9 mouse cellular contexts compared by ENCODE assay signal in the genomic region with DNA sequence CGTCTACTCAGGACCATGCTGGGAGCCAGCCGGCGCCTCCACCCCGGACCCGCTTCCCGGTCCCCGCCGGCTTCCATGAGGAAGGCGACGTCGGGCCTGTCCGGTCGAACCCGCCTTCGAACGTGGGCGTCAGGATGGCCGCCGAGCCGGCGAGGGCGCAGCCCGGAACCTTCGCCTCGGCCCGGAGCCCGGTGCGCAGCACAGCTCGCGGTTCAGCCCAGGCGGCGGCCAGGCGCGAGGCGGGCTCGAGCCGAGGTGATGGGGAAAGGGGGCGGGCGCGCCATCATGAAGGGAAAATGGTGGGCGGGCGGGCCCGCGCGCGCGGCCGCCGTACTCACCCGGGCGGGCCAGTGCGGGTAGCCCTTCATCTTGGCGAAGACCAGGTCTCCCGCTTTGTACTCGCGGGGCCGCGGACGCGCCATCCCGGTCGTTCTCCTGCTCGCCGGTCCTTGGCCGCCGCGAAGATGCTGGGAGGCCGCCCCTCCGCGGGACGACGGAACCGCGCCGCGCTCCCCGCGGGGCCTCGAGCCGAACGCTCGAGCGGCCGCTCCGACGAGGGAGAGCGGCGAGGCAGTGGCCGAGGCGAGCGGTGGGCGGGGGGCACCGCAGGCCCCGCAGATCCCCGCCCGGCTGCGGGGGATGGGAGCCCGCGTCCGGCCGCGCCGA. TPM values are rescaled to one million over a fixed set of nuclear protein-coding genes. Genes with fewer than 3 reads are reported as not detected.
DNase-seq lines count a peak whose midpoint lies in the region; ATAC-seq and TF ChIP-seq lines count a peak whose summit lies in the region.
"Had no signal": no experiment of that assay in that cellular context is flagged by ENCODE, and none has a peak within 500 bp of the region (broad histone marks: within the 10 kb centered on the region; RNA-seq: fewer than 3 reads in every experiment).

No protein-coding gene starts in this region.

- no peaks in the 10 kb centered on the region for H3K9me3 ChIP-seq in embryonic facial prominence, embryonic 14.5 days (ENCODE audit: control insufficient read depth, low read length)
- no peaks in the 10 kb centered on the region for H3K9me3 ChIP-seq in heart, embryonic 11.5 days (replicated peaks; ENCODE audit: control insufficient read depth, low read length)
- H3K9me3 ChIP-seq in kidney, embryonic 14.5 days (ENCODE audit: control insufficient read depth, low read length), result no peaks in the 10 kb centered on the region

- peak; percentile 39 for TF ChIP-seq POLR2A in testis, adult 2 months (IDR thresholded peaks at IDR 0.05; ENCODE audit: control insufficient read depth, low read depth, low read length)

- H3K4me1 ChIP-seq in embryonic facial prominence, embryonic 14.5 days (ENCODE audit: control insufficient read depth, insufficient read depth, low read length), result peaks cover 17% of the 10 kb centered on the region
- no peaks in the 10 kb centered on the region; the same call in 1 of the 2 replicates for H3K4me1 ChIP-seq in heart, embryonic 11.5 days (ENCODE audit: control insufficient read depth, insufficient read depth, low read length)
- H3K4me1 ChIP-seq in kidney, embryonic 14.5 days (ENCODE audit: control insufficient read depth, insufficient read depth, low read length), result 0 out of 2 replicates have a peak, but pooled peaks cover 4% of the 10 kb centered on the region
- peaks cover 12% of the 10 kb centered on the region for H3K4me1 ChIP-seq in testis, adult 2 months (ENCODE audit: control insufficient read depth, insufficient read depth, low read length)

- no peak for TF ChIP-seq CTCF in testis, adult 2 months (IDR thresholded peaks at IDR 0.05; ENCODE audit: control insufficient read depth, insufficient read depth, insufficient replicate concordance, low read depth, low read length)

- peak; percentile 82 for ATAC-seq in embryonic facial prominence, embryonic 14.5 days (ENCODE audit: low read depth)
- ATAC-seq in heart, embryonic 11.5 days (replicated peaks; ENCODE audit: insufficient number of reproducible peaks, low FRiP score, low TSS enrichment), result peak; percentile 64
- peak; percentile 75 for ATAC-seq in kidney, embryonic 14.5 days (ENCODE audit: low FRiP score, low TSS enrichment)

- H3K4me2 ChIP-seq in embryonic facial prominence, embryonic 14.5 days (ENCODE audit: low read depth, low read length), result peak overlapping the region; percentile 87
- peak overlapping the region; percentile 86 for H3K4me2 ChIP-seq in heart, embryonic 11.5 days
- H3K4me2 ChIP-seq in kidney, embryonic 14.5 days (replicated peaks; ENCODE audit: low read depth, low read length), result peak overlapping the region; percentile 84

- WGBS in embryonic facial prominence, embryonic 14.5 days, result under 1% methylated on average over 31 of the region's 103 CpGs
- under 1% methylated on average over 72 of the region's 103 CpGs for WGBS in heart, embryonic 11.5 days (ENCODE audit: insufficient replicate concordance)
- under 1% methylated on average over 99 of the region's 103 CpGs for WGBS in kidney, embryonic 14.5 days

- H3K27me3 ChIP-seq in embryonic facial prominence, embryonic 14.5 days (replicated peaks; ENCODE audit: control insufficient read depth, insufficient read depth, low read length), result no peaks in the 10 kb centered on the region
- peaks cover 10% of the 10 kb centered on the region for H3K27me3 ChIP-seq in heart, embryonic 11.5 days (ENCODE audit: control insufficient read depth, insufficient read depth, low read length)
- H3K27me3 ChIP-seq in kidney, embryonic 14.5 days (ENCODE audit: control insufficient read depth, insufficient read depth, low read length), result no peaks in the 10 kb centered on the region
- no peaks in the 10 kb centered on the region for H3K27me3 ChIP-seq in testis, adult 2 months (ENCODE audit: control insufficient read depth, insufficient read depth, low read length)

- peak overlapping the region; percentile 95 for H3K9ac ChIP-seq in embryonic facial prominence, embryonic 14.5 days (ENCODE audit: low read depth, low read length)
- H3K9ac ChIP-seq in heart, embryonic 11.5 days (ENCODE audit: low read depth, low read length), result peak overlapping the region; percentile 84
- H3K9ac ChIP-seq in kidney, embryonic 14.5 days (ENCODE audit: low read depth, low read length), result peak overlapping the region; percentile 93

- no peaks in the 10 kb centered on the region for H3K36me3 ChIP-seq in embryonic facial prominence, embryonic 14.5 days (ENCODE audit: control insufficient read depth, insufficient read depth, low read length)
- no peaks in the 10 kb centered on the region for H3K36me3 ChIP-seq in heart, embryonic 11.5 days (ENCODE audit: control insufficient read depth, insufficient read depth, low read length)
- H3K36me3 ChIP-seq in kidney, embryonic 14.5 days (ENCODE audit: control insufficient read depth, insufficient read depth, low read length), result no peaks in the 10 kb centered on the region
- H3K36me3 ChIP-seq in testis, adult 2 months (ENCODE audit: control insufficient read depth, insufficient read depth, low read length), result no peaks in the 10 kb centered on the region

- peak; percentile 42 for DNase-seq in 3T3-L1 (ENCODE audit: low read depth, low spot score)
- DNase-seq in adrenal gland, postnatal 36 days, result peak; percentile 76 to 81
- peak; percentile 64 for DNase-seq in embryonic facial prominence, embryonic 14.5 days (ENCODE audit: low spot score)
- DNase-seq in liver, result peak; percentile 13
- DNase-seq in naive thymus-derived CD4-positive, alpha-beta T cell, adult 2 months (ENCODE audit: low read depth), result peak; percentile 55

- H3K27ac ChIP-seq in embryonic facial prominence, embryonic 14.5 days (replicated peaks; ENCODE audit: low read depth, low read length), result peak overlapping the region; percentile 92
- peak overlapping the region; percentile 68 for H3K27ac ChIP-seq in heart, embryonic 11.5 days (ENCODE audit: low read depth, low read length)
- H3K27ac ChIP-seq in kidney, embryonic 14.5 days (ENCODE audit: low read depth, low read length), result peak overlapping the region; percentile 83
- H3K27ac ChIP-seq in testis, adult 2 months (ENCODE audit: control insufficient read depth, insufficient read depth, low read depth, low read length), result peak overlapping the region; percentile 85

- H3K4me3 ChIP-seq in embryonic facial prominence, embryonic 14.5 days (ENCODE audit: low read depth, low read length), result peak overlapping the region; percentile 91
- H3K4me3 ChIP-seq in heart, embryonic 11.5 days (ENCODE audit: low read depth, low read length), result peak overlapping the region; percentile 79
- H3K4me3 ChIP-seq in kidney, embryonic 14.5 days (ENCODE audit: low read length), result peak overlapping the region; percentile 88
- peak overlapping the region; percentile 93 for H3K4me3 ChIP-seq in testis, adult 2 months (ENCODE audit: control insufficient read depth, low read depth, low read length)

RNA-seq across cellular contexts. Expression of gene Hdgfl3, which starts 0.5 kb away (rescaled TPM):
- total RNA-seq in adrenal gland, postnatal 36 days (2021), result 10 to 100 TPM; 11.6 to 12.0 TPM
- polyA plus RNA-seq in embryonic facial prominence, embryonic 14.5 days (2014; fragmentation: Nextera tagmentation; extraction: Ambion mirVana), result 17.0 and 18.7 TPM in 2 replicates
- polyA plus RNA-seq in heart, embryonic 11.5 days (2014; fragmentation: Nextera tagmentation; extraction: Ambion mirVana), result 11.0 and 11.9 TPM in 2 replicates
- polyA plus RNA-seq in kidney, embryonic 14.5 days (2014; fragmentation: Nextera tagmentation; extraction: Ambion mirVana), result 21.5 and 21.6 TPM in 2 replicates
- polyA plus RNA-seq in testis, adult 2 months (2012; rRNA removed), result 4.2 and 4.3 TPM in 2 replicates
- total RNA-seq: MEL had no signal

RNA-seq across cellular contexts. Expression of gene Bnc1, which starts 58.4 kb away (rescaled TPM):
- total RNA-seq in adrenal gland, postnatal 36 days (2021), result under 1 TPM; 0.63 to 0.73 TPM
- polyA plus RNA-seq in embryonic facial prominence, embryonic 14.5 days (2014; fragmentation: Nextera tagmentation; extraction: Ambion mirVana), result 2.1 and 2.9 TPM in 2 replicates
- polyA plus RNA-seq in heart, embryonic 11.5 days (2014; fragmentation: Nextera tagmentation; extraction: Ambion mirVana), result 8.5 and 8.6 TPM in 2 replicates
- polyA plus RNA-seq in kidney, embryonic 14.5 days (2014; fragmentation: Nextera tagmentation; extraction: Ambion mirVana), result 0.08 and 0.13 TPM in 2 replicates
- polyA plus RNA-seq in testis, adult 2 months (2012; rRNA removed), result 0.96 and 1.2 TPM in 2 replicates
- total RNA-seq: MEL had no signal

Comparison
In these comparisons a context has a peak if more than half of its experiments do, and no peak if none do; other contexts are left out.
1. Peak in every context shown above with its lines: DNase-seq, ATAC-seq, H3K4me3 ChIP-seq and H3K27ac ChIP-seq.
2. DNase-seq: peak in every context shown above with its lines; median percentile 78 in adrenal gland, postnatal 36 days; 64 in embryonic facial prominence, embryonic 14.5 days; 55 in naive thymus-derived CD4-positive, alpha-beta T cell, adult 2 months; 42 in 3T3-L1; 13 in liver.